Mouse (Mus musculus): ENCODE data around the gene Schip1.

Gene Schip1

GRCm38 (mm10) chr3:68567581-68567980 lies 503.0 kb downstream of the Schip1 start:
- DNase-seq: no peak

DNA sequence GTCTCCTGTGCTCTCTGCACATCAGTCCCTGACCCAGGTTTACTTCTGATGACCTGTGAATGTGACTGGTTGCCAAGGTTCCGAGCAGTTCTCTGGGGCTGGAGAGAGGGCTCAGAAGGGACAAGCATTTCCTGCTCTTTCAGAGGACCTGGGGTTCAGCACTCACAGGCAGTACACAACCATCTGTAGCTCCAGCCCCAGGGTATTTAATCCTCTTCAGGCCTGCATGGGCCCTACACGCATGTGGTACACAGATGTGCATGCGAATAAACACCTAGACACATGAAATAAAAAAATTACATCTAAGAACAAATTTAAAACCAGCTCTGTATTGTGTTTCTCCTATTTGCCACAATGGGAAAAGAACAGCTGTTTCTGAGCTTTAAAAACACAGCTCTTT lies 503.5 kb downstream of the Schip1 start:
- no peak for DNase-seq

GRCm38 (mm10) chr3:68568716-68569115 lies 504.1 kb downstream of the Schip1 start:
- DNase-seq: no peak

- DNase-seq: no peak
Observed at GRCm38 (mm10) chr3:68570319-68570718, 505.7 kb downstream of the Schip1 start.

DNA sequence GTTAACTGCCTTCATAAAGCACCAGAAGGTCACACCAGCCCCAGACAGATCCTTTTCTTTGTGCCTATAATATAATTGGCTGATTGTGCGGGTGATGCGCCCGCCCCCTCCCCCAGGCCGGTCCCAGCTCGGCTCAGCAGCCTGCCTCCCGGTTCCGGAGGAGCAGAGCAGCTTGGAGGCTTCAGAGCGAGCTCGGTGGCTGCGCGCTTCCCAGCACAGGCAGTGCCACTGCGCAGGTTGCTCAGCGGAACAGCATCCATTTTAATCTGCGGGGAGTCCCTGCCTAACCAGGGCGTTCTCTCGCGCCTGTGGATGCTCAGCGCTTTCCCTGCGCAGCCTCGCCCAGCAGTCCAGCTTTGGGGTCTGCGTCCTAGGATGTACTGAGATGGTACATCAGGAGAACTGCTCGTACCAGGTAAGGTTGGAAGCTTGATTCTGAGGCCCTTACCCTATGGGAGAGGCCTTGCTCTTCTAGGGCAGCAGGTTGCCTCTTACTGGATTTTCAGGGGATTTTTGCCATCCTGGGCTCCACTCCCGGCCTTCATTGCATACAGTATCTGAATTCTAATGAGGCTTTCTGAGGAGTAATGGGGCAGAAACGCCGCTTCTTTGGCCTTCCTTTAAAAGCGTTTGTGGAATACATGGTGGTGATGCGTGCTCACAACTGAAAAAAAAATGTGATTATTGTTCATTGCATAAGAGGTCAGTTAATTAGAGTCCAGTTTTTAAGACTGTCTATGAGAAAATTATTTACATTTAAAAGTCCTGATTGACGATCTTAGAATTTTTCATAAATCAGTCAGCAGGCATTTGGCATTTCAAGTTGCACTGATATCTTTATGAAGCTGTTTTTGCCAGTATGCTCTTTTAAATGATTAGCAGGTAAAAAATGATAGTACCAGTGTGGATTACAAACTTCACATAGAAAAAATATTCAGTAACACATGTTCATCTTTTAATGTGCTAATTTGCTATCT lies 507.9 kb downstream of the Schip1 start:
- DNase-seq: peak; percentile 90

GRCm38 (mm10) chr3:68573226-68573624 lies 508.6 kb downstream of the Schip1 start:
- no peak for DNase-seq

- DNase-seq: no peak
Observed at GRCm38 (mm10) chr3:68574097-68574496, 509.5 kb downstream of the Schip1 start.

DNA sequence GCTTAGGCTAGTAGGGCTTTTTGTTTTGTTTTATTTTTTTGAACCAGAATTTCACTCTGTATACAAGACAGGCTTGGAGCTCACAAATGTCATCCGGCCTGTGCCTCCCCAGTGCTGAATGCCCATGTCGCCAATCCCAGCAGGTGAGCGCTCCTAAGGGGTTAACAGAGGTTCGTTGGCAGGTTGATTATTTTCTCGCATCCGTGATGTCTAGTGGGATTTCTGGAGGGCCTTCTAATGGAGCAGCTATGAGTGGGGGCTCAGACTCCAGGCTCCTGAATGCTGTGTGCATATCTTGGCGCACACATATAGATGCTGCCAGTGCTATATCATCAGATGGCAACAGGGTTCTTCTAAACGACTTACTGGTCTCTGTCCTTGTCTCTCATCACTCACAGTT lies 510.0 kb downstream of the Schip1 start:
- DNase-seq: no peak

GRCm38 (mm10) chr3:68575636-68576340 lies 511.2 kb downstream of the Schip1 start:
- DNase-seq: peak; percentile 77

DNA sequence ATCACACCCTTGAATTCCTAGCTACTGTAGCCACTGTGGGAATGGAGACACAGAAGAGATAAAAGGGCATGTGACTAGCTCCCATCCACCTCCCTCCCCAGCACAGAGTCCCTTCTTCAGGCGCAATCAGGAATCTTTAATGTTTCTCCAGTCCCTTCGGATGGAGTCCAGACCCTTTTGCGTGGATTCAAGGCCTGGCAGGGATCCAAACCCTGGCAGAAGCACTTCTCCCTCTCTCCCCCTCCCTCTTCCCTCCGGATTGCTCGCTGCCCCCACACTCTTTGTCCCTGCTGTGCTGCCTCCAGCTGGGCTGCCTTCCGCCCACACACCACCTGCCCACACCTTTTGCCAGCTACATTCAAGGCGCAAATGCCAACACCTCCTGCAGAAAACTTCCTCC lies 511.8 kb downstream of the Schip1 start:
- peak; percentile 96 for DNase-seq

- DNase-seq: no peak
Observed at GRCm38 (mm10) chr3:68576948-68577347, 512.3 kb downstream of the Schip1 start.

DNA sequence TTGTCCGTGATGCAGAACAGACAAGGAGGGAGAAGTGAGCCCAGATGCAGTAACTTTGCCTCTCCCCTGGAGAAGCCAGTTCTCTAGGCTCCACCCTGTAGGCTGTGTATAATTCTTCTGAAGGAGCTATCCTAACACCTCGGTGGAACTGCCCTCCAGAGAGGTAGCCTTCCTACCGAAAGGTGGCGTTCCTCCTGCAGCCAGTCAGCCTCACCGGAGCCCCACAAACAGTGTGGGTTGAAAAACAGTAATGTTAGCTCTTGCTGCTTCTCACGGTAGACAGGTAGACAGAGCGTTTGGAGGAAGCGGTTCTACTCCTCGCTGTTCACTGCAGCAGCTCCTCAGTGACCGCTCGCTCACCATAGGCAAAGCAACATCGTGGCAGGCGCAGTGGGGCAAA lies 517.0 kb downstream of the Schip1 start:
- DNase-seq: peak; percentile 66

- peak; percentile 56 for DNase-seq
Observed at GRCm38 (mm10) chr3:68582103-68582740, 517.6 kb downstream of the Schip1 start.

- no peak for DNase-seq
Observed at GRCm38 (mm10) chr3:68583031-68583693, 518.6 kb downstream of the Schip1 start.

DNA sequence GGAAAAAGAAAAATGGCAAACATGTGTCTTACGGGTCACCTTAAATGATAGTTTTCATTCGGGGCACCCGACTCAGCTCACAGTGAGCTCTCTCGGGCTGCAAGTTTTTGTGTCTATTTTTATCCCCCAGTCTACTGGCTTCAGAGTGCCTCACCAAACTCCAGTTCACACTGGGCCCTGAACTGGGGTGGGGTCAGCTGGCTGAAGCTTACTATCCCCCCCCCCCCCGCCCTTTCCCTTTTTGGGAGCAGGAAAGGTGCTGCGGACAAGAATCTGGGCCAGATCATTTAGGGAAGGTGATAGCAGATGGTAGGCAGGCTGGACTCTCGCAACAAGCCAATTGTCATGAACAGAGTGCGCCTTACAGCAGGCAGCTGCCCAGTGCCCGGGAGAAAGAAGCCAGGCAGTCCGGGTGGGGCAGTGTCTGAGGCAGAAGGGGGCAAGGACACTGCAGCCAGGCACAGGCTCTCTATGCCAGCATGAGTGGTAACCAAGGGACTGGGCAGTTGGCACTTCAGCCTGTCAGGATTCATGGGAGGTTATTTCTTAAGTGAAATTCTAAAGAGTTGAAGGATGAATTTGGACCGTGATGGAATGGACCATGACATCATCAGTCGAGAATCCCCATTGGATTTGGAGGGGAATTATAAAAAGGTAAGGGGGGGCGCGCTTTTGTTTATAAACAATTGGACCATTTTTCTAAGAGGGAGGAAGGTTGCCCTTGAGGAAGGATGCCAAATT lies 519.3 kb downstream of the Schip1 start:
- peak; percentile 86 for DNase-seq

DNA sequence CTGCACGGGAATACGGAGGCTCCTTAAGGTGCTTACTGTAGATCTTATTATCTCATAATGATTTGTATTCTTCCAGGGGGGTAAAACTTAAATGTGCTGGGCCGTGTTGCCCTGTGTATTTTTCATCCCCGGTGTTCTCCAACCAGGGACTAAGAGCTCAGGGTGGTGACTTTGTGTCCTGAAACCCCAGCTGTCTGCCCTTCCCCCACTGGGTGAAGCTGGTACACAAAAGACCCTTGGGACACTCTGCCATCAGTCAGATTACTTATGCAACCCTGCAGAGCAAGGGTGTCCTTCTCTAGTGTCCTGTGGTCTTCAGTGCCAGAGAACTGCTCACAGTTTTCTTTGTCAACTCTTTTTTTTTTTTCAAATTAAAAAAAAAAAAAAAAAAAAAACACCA lies 520.6 kb downstream of the Schip1 start:
- peak; percentile 36 for DNase-seq

DNA sequence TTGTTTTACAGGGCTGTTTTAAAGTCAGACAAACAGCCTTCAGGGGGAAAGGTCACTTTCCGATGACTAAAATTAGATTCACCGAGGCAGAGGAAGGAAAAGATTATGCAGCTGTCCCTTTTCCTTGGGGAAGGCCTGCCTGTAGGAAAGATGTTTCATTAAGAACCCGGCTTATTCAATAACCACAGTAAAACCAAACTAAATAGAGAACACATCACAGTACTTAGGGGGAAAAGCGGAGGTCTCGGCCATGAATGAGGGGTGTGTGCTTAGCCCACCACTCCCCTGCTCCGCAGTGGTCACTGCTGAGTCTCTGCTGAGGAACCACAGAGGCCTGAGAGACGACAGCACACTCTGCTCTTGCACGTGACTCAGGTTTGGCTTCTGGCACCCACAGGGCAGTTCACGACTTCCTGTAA lies 522.1 kb downstream of the Schip1 start:
- no peak for DNase-seq

- DNase-seq: no peak
Observed at GRCm38 (mm10) chr3:68587567-68588245, 523.1 kb downstream of the Schip1 start.

- no peak for DNase-seq
Observed at GRCm38 (mm10) chr3:68589220-68589840, 524.7 kb downstream of the Schip1 start.

DNA sequence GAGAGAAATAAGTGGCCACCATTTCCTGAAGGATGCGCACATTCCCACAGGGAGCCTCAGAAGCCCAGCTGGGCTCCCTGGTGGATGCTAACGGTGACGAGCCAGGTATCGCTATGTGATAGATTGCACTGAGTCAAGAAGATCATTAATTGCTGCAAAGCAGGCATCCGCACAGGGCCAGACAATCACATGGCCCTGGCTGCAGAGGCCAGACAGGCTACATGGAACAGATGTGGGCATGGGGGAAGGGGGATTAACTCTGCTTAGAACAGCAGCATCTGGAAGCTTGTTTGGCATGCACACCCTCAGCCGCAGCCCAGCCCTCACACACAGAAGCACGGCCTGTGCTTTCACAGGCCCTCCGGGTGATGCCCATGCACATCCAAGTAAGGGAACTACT lies 525.8 kb downstream of the Schip1 start:
- peak; percentile 14 for DNase-seq

GRCm38 (mm10) chr3:68592575-68592974 lies 528.0 kb downstream of the Schip1 start:
- no peak for DNase-seq
